Mouse (Mus musculus): Measurements from ENCODE around the gene Disc1. TPM values are rescaled to one million over a fixed set of nuclear protein-coding genes. Genes with fewer than 3 reads are reported as not detected.

The Disc1 gene
- polyA plus RNA-seq, 1 experiment from 2014 or later, result 0.94 TPM

DNA sequence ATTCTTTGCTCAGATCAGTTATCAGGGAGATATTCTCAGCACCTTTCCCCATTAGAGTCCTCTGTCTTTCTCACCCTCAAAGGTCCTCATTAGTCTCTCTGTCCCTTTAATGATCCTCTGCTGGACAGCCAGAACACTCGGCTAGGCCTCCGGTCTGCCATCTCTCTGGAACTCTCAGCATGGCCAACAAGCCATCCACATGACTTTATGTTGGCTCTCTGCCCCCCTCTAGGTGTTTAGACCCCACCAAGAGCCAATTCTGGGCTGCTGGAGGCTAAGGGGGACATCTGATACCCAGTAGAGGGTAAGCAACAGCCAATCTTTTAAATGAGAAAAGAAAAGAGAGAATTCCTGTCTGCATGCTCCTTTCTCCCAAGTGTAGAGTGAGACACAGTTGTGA, 203.7 kb downstream of the Disc1 start:
- Histone ChIP-seq H3K9ac (ENCODE audit: low read length) (no peak overlapping the region), H3K27ac (ENCODE audit: low read depth, low read length) (no peak overlapping the region), H3K4me2 (ENCODE audit: low read depth) (no peak overlapping the region), H3K4me3 (ENCODE audit: low read depth, low read length) (no peak overlapping the region), H3K36me3 (ENCODE audit: control insufficient read depth, insufficient read depth, low read length) (no peaks in the 10 kb centered on the region), H3K9me3 (ENCODE audit: control insufficient read depth, low read length) (no peaks in the 10 kb centered on the region), H3K4me1 (ENCODE audit: control insufficient read depth, insufficient read depth, low read length) (peaks cover 14% of the 10 kb centered on the region), H3K27me3 (ENCODE audit: control insufficient read depth, insufficient read depth, low read length) (no peaks in the 10 kb centered on the region)
- WGBS, result 61% methylated on average over 2 of the region's 2 CpGs
- DNase-seq (ENCODE audit: low spot score) (no peak), ATAC-seq (ENCODE audit: insufficient read depth, low FRiP score, low TSS enrichment) (no peak)

DNA sequence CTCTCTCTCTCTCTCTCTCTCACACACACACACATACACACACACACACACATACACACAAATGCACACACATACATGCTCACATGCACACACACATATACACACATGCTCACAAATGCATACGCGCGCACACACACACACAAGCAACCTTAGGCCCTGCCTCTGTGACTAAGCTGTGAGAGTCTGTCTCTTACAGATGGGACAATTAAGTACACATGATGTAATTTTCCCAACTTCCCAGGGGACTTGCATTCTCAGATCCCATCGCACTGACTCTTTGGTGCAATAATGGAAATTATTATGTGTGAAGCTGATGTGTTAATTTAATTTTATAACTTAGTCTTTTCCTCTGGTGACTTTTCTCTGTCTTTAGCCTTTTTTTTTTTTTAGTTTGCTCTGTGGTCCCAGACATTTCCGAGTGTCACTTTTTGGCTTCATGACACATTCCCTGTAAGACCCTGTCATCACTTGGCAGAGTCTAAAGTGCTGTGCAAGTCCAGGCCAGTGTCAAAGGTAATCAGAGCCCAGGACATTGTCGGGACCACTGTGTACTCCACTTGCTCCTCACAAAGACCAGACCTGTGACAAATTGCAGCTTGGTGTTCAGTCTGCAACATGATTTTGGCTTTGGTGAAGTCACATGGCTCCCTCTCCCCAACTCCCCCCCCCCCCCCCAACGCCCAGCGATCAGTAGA, 205.0 kb downstream of the Disc1 start:
- no peak overlapping the region for H3K27ac ChIP-seq (ENCODE audit: low read depth, low read length)
- H3K36me3 ChIP-seq (ENCODE audit: control insufficient read depth, insufficient read depth, low read length), result no peaks in the 10 kb centered on the region
- WGBS, result 86% methylated on average over 8 of the region's 8 CpGs
- no peak overlapping the region for H3K4me3 ChIP-seq (ENCODE audit: low read depth, low read length)
- no peak for ATAC-seq (ENCODE audit: insufficient read depth, low FRiP score, low TSS enrichment)
- no peaks in the 10 kb centered on the region for H3K9me3 ChIP-seq (ENCODE audit: control insufficient read depth, low read length)
- H3K4me2 ChIP-seq (ENCODE audit: low read depth), result no peak overlapping the region
- no peak overlapping the region for H3K9ac ChIP-seq (ENCODE audit: low read length)
- no peak for DNase-seq (ENCODE audit: low spot score)
- peaks cover 12% of the 10 kb centered on the region for H3K4me1 ChIP-seq (ENCODE audit: control insufficient read depth, insufficient read depth, low read length)
- no peaks in the 10 kb centered on the region for H3K27me3 ChIP-seq (ENCODE audit: control insufficient read depth, insufficient read depth, low read length)

DNA sequence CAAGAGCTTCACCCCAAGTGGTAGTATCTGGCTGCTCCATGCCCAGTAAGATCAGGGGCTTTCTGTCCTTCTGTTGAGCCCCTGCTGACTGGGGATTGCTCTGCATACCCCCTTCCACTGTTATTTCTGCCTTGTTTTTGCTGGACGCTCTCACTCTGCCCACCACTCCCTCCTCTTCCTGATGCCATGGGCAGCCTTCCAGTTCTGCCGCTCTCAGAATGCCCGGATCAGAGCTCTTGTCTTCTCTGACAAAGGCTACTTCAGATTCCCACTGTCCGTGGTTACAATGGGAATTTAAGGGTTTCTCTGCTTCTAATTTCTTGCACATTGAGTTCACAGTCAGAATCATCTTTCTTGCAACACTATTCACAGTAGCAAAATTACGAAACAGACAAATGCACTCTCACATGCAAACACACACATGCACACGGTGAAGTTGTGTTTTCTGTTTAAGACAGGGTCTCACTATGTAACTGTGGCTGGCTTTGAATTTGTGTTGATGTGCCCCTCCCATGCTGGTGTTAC, 214.2 kb downstream of the Disc1 start:
- H3K27me3 ChIP-seq (ENCODE audit: control insufficient read depth, insufficient read depth, low read length), result no peaks in the 10 kb centered on the region
- H3K9ac ChIP-seq (ENCODE audit: low read length), result no peak overlapping the region
- DNase-seq (ENCODE audit: low spot score), result no peak
- no peak overlapping the region for H3K4me2 ChIP-seq (ENCODE audit: low read depth)
- no peaks in the 10 kb centered on the region for H3K4me1 ChIP-seq (ENCODE audit: control insufficient read depth, insufficient read depth, low read length)
- H3K36me3 ChIP-seq (ENCODE audit: control insufficient read depth, insufficient read depth, low read length), result no peaks in the 10 kb centered on the region
- ATAC-seq (ENCODE audit: insufficient read depth, low FRiP score, low TSS enrichment), result no peak
- no peak overlapping the region for H3K27ac ChIP-seq (ENCODE audit: low read depth, low read length)
- H3K4me3 ChIP-seq (ENCODE audit: low read depth, low read length), result no peak overlapping the region
- H3K9me3 ChIP-seq (ENCODE audit: control insufficient read depth, low read length), result no peaks in the 10 kb centered on the region
- WGBS, result 86% methylated on average over 6 of the region's 6 CpGs

DNA sequence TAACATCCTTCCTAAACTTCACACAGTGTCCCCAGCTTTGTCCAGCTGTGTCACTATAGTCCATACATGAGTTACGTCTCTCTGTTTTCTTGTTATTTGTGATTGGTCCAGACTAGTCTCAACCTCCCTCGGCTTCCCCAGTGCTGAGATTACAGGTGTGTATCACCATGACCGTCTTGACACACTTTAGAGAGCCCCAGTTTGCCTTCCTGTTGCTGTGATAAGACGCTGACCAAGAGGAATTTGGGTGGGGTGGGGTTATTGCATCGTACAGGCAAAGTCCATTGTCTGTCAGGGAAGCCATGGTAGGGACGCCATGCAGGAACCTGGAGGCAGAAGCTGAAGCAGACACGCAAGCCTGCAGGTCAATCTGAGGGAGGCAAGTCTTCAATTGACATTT, 216.3 kb downstream of the Disc1 start:
- Histone ChIP-seq H3K9me3 (ENCODE audit: control insufficient read depth, low read length) (no peaks in the 10 kb centered on the region), H3K27me3 (ENCODE audit: control insufficient read depth, insufficient read depth, low read length) (no peaks in the 10 kb centered on the region), H3K27ac (ENCODE audit: low read depth, low read length) (no peak overlapping the region), H3K9ac (ENCODE audit: low read length) (no peak overlapping the region), H3K4me2 (ENCODE audit: low read depth) (no peak overlapping the region), H3K4me3 (ENCODE audit: low read depth, low read length) (no peak overlapping the region), H3K4me1 (ENCODE audit: control insufficient read depth, insufficient read depth, low read length) (no peaks in the 10 kb centered on the region), H3K36me3 (ENCODE audit: control insufficient read depth, insufficient read depth, low read length) (no peaks in the 10 kb centered on the region)
- DNase-seq (ENCODE audit: low spot score) (no peak), ATAC-seq (ENCODE audit: insufficient read depth, low FRiP score, low TSS enrichment) (no peak)
- WGBS, result 85% methylated on average over 7 of the region's 7 CpGs

DNA sequence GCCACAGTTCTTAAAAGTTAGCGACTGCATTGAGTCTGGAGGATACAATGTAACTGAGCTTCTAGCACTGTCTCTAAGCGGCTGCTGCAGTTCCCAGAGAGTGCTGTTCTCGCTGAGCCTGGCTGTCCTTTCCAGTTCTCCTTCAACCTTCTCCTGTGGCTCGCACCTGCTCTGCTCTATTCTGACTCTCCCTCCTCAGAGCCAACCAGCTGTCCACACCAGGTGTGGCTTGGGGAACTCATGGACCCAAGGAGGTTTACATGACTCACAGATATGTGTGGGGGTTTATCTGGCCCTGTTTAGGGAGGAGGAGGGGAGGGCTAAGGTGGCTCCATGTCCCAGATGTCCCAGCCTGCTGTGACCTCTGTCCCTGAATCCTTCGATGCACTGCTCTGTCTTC, 217.4 kb downstream of the Disc1 start:
- no peak for ATAC-seq (ENCODE audit: insufficient read depth, low FRiP score, low TSS enrichment)
- no peak for DNase-seq (ENCODE audit: low spot score)
- Histone ChIP-seq H3K4me2 (ENCODE audit: low read depth) (no peak overlapping the region), H3K36me3 (ENCODE audit: control insufficient read depth, insufficient read depth, low read length) (no peaks in the 10 kb centered on the region), H3K27me3 (ENCODE audit: control insufficient read depth, insufficient read depth, low read length) (no peaks in the 10 kb centered on the region), H3K4me1 (ENCODE audit: control insufficient read depth, insufficient read depth, low read length) (no peaks in the 10 kb centered on the region), H3K9me3 (ENCODE audit: control insufficient read depth, low read length) (no peaks in the 10 kb centered on the region), H3K4me3 (ENCODE audit: low read depth, low read length) (no peak overlapping the region), H3K9ac (ENCODE audit: low read length) (no peak overlapping the region), H3K27ac (ENCODE audit: low read depth, low read length) (no peak overlapping the region)
- WGBS, result 78% methylated on average over 5 of the region's 5 CpGs

DNA sequence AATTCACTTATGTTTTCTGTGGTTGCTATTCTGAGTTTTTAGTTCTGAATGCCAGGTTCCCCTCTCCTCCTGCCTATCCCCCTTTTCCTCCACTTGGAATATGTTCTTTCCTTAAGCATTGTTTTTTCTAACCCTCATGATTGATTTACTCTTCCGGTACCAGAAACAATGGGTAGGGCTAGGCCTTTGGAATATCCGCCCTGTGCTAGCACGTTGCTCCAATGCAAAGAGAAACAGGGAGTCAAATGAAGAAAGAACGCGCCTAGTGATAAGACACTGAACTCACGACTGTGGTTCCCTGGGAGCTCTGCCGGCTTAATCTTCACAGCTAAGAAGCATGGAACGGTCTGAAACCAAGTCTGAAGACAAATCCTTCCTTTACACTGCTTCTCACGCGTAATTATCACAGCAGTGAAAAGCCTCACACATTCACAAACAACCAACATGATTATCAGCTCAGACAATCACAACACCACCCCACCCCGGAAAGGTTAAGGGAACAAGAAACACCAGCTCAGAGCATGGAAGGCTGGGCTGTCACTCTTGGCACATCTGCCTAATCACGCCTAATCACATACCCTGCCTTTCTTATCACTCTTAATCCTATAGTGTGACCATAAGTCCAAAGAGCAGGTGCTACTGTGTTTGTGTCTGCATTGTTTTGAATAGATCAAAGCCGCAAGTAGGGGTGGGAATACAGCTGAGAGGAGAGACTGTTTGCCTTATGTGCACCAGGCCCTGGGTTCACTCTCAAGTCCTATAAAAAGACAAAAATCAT, 218.3 kb downstream of the Disc1 start:
- H3K27me3 ChIP-seq (ENCODE audit: control insufficient read depth, insufficient read depth, low read length), result no peaks in the 10 kb centered on the region
- H3K4me3 ChIP-seq (ENCODE audit: low read depth, low read length), result no peak overlapping the region
- H3K27ac ChIP-seq (ENCODE audit: low read depth, low read length), result no peak overlapping the region
- no peaks in the 10 kb centered on the region for H3K36me3 ChIP-seq (ENCODE audit: control insufficient read depth, insufficient read depth, low read length)
- H3K9me3 ChIP-seq (ENCODE audit: control insufficient read depth, low read length), result no peaks in the 10 kb centered on the region
- no peak for ATAC-seq (ENCODE audit: insufficient read depth, low FRiP score, low TSS enrichment)
- 79% methylated on average over 13 of the region's 13 CpGs for WGBS
- H3K4me2 ChIP-seq (ENCODE audit: low read depth), result no peak overlapping the region
- no peak for DNase-seq (ENCODE audit: low spot score)
- H3K9ac ChIP-seq (ENCODE audit: low read length), result no peak overlapping the region
- peaks cover 4% of the 10 kb centered on the region; the same call in 1 of the 2 replicates for H3K4me1 ChIP-seq (ENCODE audit: control insufficient read depth, insufficient read depth, low read length)

DNA sequence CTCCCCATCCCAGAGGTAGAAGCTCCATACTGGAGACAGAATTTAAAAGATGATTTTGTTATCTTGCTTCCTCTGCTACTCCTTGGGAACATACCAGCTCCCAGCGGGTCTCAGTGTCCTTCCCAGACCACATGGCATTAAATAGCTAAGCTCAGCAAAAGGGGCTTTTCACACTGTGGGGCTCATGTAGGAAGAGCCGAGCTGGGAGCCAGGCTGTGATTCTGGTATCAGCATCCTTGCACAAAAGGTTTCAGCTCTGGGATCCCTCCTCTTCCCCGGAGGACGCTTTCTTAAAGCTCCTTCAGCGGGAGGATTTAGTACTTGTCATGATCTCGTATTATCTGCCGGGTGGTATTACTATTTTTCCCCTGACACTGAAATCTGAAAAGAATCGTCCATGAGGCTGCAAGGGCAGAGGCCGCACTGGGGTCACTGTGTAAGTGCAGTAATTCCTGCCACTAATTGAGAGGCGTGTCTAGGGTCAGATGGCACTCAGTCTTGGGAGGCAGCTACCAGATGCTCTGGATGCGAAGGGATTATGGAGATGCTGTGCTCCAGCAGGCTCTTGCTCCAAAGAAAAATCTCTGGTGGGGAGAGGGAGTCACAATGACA, 223.2 kb downstream of the Disc1 start:
- peaks cover 8% of the 10 kb centered on the region; the same call in 1 of the 2 replicates for H3K4me1 ChIP-seq (ENCODE audit: control insufficient read depth, insufficient read depth, low read length)
- H3K27me3 ChIP-seq (ENCODE audit: control insufficient read depth, insufficient read depth, low read length), result peaks cover 3% of the 10 kb centered on the region; the same call in 1 of the 2 replicates
- no peak for ATAC-seq (ENCODE audit: insufficient read depth, low FRiP score, low TSS enrichment)
- H3K9ac ChIP-seq (ENCODE audit: low read length), result no peak overlapping the region
- no peak overlapping the region for H3K4me3 ChIP-seq (ENCODE audit: low read depth, low read length)
- no peaks in the 10 kb centered on the region for H3K9me3 ChIP-seq (ENCODE audit: control insufficient read depth, low read length)
- H3K36me3 ChIP-seq (ENCODE audit: control insufficient read depth, insufficient read depth, low read length), result no peaks in the 10 kb centered on the region
- no peak overlapping the region for H3K27ac ChIP-seq (ENCODE audit: low read depth, low read length)
- 8% methylated on average over 11 of the region's 11 CpGs for WGBS
- peak; percentile 52 for DNase-seq (ENCODE audit: low spot score)
- no peak overlapping the region; the same call in 1 of the 2 replicates for H3K4me2 ChIP-seq (ENCODE audit: low read depth)

DNA sequence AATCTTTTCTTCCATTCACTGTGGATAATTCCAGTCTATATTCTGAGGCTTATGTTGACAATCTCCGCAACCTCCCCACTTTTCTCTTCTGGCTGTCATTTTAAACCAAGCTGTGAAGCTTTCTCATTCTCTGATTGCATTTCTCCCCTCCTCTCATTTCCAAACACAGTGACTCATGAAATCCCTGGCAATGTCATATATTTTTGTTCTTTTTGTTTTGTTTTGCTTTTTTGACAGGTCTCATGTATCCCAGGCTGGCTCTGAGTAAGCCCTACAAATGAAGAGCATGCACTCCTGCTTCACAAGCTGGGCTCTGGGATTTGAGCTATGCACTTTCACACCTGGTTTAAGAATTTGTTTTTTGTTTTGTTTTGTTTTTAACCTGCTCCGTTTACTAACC, 225.2 kb downstream of the Disc1 start:
- Histone ChIP-seq H3K9me3 (ENCODE audit: control insufficient read depth, low read length) (no peaks in the 10 kb centered on the region), H3K27ac (ENCODE audit: low read depth, low read length) (no peak overlapping the region), H3K27me3 (ENCODE audit: control insufficient read depth, insufficient read depth, low read length) (peaks cover 3% of the 10 kb centered on the region; the same call in 1 of the 2 replicates), H3K4me2 (ENCODE audit: low read depth) (no peak overlapping the region), H3K36me3 (ENCODE audit: control insufficient read depth, insufficient read depth, low read length) (no peaks in the 10 kb centered on the region), H3K4me1 (ENCODE audit: control insufficient read depth, insufficient read depth, low read length) (peaks cover 8% of the 10 kb centered on the region; the same call in 1 of the 2 replicates), H3K9ac (ENCODE audit: low read length) (no peak overlapping the region), H3K4me3 (ENCODE audit: low read depth, low read length) (no peak overlapping the region)
- ATAC-seq (ENCODE audit: insufficient read depth, low FRiP score, low TSS enrichment) (no peak), DNase-seq (ENCODE audit: low spot score) (no peak)
- WGBS, result 89% methylated on average over 2 of the region's 2 CpGs
